Mouse (Mus musculus) 416B (cell line): ENCODE data around the gene Lypd6.

Experiments
- DNase-seq: peaks from one replicate; pipeline ENCODE4 v3.0.0; 2011; ENCODE audit warnings: low read depth

Lypd6 gene

DNA sequence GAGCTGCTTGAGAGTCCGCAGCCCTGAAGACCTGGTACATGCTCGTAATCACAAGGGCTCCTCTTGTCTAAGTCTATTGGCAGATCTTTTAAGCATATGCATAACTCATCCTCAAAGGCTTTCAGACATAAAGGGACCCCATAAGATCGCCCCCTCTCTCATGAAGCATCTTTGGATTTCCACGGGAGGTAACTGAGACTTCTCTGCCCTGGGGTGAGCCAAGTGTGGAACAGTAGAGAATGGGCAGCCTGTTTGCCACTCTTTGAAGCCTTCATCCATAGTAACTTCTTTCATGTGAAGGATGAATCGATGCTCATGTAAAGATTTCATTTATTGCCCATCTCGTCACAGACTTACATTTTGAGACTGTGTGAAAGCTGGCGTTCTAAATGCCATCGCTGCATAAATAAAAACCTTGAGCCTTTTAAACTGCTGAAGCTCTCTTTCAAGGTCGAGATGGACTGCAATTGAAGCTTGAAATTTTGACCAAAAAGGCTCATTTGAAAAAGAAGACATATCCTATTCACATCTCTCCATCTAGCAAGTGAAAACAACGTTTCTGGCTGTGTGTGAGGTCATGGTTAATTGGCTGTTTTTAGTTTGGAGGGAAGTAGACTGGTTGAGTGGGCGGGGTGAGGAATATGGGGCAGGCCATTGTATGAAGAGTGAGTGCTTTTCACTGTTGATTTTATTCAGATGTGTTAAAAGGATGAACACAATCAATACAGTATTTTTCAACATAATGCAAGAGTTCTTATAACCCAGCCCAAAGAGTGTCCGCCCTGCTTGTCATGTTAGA lies 107.7 kb downstream of the Lypd6 start:
- no peak for DNase-seq

GRCm38 (mm10) chr2:50175709-50176108 lies 109.5 kb downstream of the Lypd6 start:
- no peak for DNase-seq

- no peak for DNase-seq
Measured at GRCm38 (mm10) chr2:50179164-50179563, 112.9 kb downstream of the Lypd6 start.

DNA sequence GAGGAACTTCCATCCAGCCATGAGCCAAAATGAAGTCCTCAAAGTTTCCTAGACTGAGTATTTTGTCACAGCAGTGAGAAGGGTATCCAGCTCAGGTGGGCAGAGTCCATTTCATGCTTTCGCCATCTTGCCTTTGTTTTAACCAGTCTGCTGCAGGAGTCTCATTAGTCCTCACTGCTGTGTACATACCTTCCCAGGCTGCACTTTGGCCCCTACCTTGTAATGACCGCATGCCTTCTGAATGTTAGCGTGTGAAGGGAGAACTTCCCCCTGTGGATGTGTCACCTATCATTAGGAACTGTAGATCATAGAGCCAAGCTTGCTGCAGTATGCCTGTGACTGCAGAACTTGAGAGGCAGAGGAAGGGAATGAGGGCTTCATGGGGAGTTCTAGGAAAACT lies 114.2 kb downstream of the Lypd6 start:
- DNase-seq = no peak

- no peak for DNase-seq
Measured at GRCm38 (mm10) chr2:50181332-50181731, 115.1 kb downstream of the Lypd6 start.

GRCm38 (mm10) chr2:50186711-50187405 lies 120.6 kb downstream of the Lypd6 start:
- DNase-seq = no peak

DNA sequence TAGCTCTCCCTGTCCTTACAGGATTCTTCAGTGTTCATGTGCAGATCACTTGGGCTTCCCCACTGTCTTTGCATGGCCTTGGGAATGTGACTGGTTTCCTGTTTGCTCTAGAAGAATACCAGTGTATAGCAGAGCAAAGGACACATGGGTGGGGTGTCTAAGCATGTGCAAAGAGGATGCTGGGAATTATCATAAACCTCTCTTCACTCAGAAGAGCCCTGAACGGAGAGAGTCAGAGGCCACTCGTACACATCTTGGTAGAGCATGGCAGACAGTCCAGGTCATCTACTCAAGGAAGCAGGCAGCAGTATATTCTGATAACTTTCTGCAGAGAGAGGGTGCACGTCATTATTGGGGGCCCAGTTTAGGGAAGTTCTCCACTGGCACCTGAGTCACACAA lies 122.6 kb downstream of the Lypd6 start:
- no peak for DNase-seq

- DNase-seq = no peak
Measured at GRCm38 (mm10) chr2:50196681-50197080, 130.5 kb downstream of the Lypd6 start.

GRCm38 (mm10) chr2:50197801-50198200 lies 131.6 kb downstream of the Lypd6 start:
- no peak for DNase-seq

DNA sequence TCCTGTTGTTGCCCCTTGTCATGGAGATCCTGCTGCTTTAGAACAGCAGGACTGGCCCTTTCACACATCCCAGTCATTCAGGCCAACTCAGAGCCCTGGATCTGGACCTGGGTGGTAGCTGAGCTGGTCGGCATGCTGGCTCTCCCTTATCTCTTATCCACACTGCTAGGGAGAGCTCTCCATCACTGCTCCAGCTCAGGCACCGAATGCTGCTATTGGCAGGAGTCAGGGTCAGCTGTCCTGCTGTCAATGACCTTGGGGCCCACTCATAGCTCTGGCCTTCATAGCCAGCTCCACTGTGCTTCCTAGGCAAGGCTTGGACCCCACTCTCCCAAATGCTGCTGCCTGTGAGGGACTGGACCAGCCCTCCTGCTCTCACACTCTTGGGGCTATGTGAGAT lies 134.3 kb downstream of the Lypd6 start:
- DNase-seq = no peak

DNA sequence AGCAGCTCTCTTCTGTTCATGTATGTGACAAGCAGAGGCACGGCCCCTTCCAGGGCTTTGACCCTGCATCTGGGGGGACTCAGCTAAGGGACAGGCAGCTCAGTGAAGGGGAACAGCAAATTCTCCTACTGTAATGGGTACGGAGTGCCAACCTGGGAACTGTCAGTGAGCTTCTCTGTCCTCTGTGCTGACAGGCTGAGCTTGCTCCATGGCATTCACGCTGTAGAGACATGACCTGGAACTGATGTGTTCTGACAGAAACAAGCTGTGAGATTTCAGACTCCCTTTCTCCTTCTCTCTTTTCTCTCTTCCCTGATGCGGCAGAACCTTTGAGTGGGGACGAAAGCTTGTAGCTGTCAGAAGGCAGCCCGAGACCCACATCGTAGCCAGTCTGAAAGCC lies 154.3 kb downstream of the Lypd6 start:
- DNase-seq = no peak

- DNase-seq = no peak
Measured at GRCm38 (mm10) chr2:50225019-50225418, 158.8 kb downstream of the Lypd6 start.

DNA sequence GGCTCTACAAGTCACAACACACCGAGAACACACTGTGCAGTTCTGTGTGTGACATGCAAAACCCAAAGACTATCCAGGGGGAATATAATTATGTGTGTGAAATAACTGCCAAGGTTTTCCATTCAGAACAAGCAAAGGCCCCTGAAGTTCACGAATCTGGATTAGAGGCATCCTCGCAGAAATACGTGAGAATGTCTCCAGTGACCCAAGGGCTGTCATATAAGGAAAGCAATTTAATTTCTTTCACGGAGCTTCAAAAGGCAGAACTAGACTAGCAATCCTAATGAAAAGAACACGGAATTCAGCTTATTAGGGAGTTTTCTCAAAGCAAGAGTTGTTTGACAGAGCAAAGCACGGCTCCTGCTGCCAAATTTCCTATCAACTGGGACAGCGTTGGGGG lies 167.3 kb downstream of the Lypd6 start:
- DNase-seq = no peak
